ENCODE assay signal across 27 mouse cellular contexts in the genomic region with DNA sequence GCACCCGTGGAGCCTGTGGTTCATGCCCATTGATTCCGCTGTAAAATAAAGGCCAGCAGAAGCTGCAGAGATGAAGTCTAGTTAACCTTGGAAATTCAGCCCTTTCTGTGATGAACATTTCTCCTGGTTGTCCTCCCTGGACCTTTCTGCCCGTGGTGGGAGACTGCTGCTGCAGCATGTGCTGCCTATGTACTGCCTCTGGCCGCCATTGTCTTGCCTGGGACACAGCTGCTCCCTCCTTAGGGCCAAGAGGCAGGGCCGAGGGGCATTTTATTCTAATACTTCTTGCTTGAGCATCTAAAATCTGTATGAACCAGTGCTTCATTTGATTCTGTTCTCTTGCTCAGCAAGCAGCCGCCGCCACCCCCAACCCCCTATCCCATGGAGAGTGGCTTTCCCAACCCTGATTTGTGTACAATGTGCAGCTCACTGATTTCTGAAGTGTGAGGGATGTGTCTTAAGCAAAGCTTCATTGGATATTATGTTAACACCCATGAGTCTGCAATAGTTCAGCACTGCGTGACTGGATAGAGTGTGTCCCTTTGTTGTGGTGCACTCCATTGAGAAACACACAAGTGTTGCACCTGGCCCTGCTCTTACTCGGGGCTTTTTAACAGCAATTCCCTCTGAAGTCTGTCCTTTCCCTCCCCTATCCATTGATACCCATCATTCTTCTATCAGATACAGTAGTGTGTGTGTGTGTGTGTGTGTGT. TPM values are rescaled to one million over a fixed set of nuclear protein-coding genes. Genes with fewer than 3 reads are reported as not detected.
DNase-seq lines count a peak whose midpoint lies in the region; ATAC-seq and TF ChIP-seq lines count a peak whose summit lies in the region.
"Had no signal": no experiment of that assay in that cellular context is flagged by ENCODE, and none has a peak within 500 bp of the region (broad histone marks: within the 10 kb centered on the region; RNA-seq: fewer than 3 reads in every experiment).

No protein-coding gene starts in this region.

- H3K27me3 ChIP-seq in hindbrain, embryonic 11.5 days (ENCODE audit: control insufficient read depth, insufficient read depth, low read length), result no peaks in the 10 kb centered on the region
- no peaks in the 10 kb centered on the region for H3K27me3 ChIP-seq in hindbrain, embryonic 16.5 days (replicated peaks; ENCODE audit: control insufficient read depth, insufficient read depth, low read length)
- no peaks in the 10 kb centered on the region for H3K27me3 ChIP-seq in forebrain, embryonic 15.5 days
- no peaks in the 10 kb centered on the region for H3K27me3 ChIP-seq in midbrain, embryonic 14.5 days (ENCODE audit: control insufficient read depth, insufficient read depth, low read length)
- no peaks in the 10 kb centered on the region for H3K27me3 ChIP-seq in heart, adult 2 months (ENCODE audit: control insufficient read depth, insufficient read depth, low read length)
- H3K27me3 ChIP-seq: heart, embryonic 13.5 days; liver, embryonic 12.5 days; Patski had no signal

- peak overlapping the region; percentile 7; the same call in 1 of the 2 replicates for H3K27ac ChIP-seq in hindbrain, embryonic 11.5 days (ENCODE audit: low read depth, low read length)
- H3K27ac ChIP-seq in hindbrain, embryonic 16.5 days (ENCODE audit: low read depth, low read length), result no peak overlapping the region
- no peak overlapping the region for H3K27ac ChIP-seq in forebrain, embryonic 15.5 days (replicated peaks)
- peak overlapping the region; percentile 45; the same call in 1 of the 2 replicates for H3K27ac ChIP-seq in midbrain, embryonic 14.5 days (replicated peaks; ENCODE audit: low read depth, low read length)
- H3K27ac ChIP-seq in heart, adult 2 months, result no peak overlapping the region
- H3K27ac ChIP-seq: gastrocnemius, adult 2 months; heart, embryonic 13.5 days; left cerebral cortex, adult 2 months; limb, embryonic 10.5 days; liver, embryonic 12.5 days had no signal

- H3K36me3 ChIP-seq in hindbrain, embryonic 11.5 days (ENCODE audit: control insufficient read depth, insufficient read depth, low read length), result no peaks in the 10 kb centered on the region
- no peaks in the 10 kb centered on the region for H3K36me3 ChIP-seq in hindbrain, embryonic 16.5 days (ENCODE audit: control insufficient read depth, insufficient read depth, low read length)
- H3K36me3 ChIP-seq in forebrain, embryonic 15.5 days, result no peaks in the 10 kb centered on the region
- no peaks in the 10 kb centered on the region for H3K36me3 ChIP-seq in midbrain, embryonic 14.5 days (ENCODE audit: control insufficient read depth, insufficient read depth, low read length)
- H3K36me3 ChIP-seq in heart, adult 2 months (ENCODE audit: control insufficient read depth, insufficient read depth, low read length), result no peaks in the 10 kb centered on the region
- H3K36me3 ChIP-seq: heart, embryonic 13.5 days; liver, embryonic 12.5 days had no signal

- TF ChIP-seq EP300 in heart, adult 2 months (IDR thresholded peaks at IDR 0.05; ENCODE audit: insufficient read depth, low read depth, low read length), result no peak

- intact Hi-C loops in heart, adult 2 months (cut with DNase I), result no loop called here

- H3K4me3 ChIP-seq in hindbrain, embryonic 11.5 days (ENCODE audit: low read depth, low read length), result no peak overlapping the region
- H3K4me3 ChIP-seq in hindbrain, embryonic 16.5 days (ENCODE audit: low read length), result no peak overlapping the region
- H3K4me3 ChIP-seq in forebrain, embryonic 15.5 days, result no peak overlapping the region
- H3K4me3 ChIP-seq in midbrain, embryonic 14.5 days (replicated peaks; ENCODE audit: low read depth, low read length), result no peak overlapping the region
- no peak overlapping the region for H3K4me3 ChIP-seq in heart, adult 2 months
- H3K4me3 ChIP-seq: gastrocnemius, adult 2 months; heart, embryonic 13.5 days; left cerebral cortex, adult 2 months; limb, embryonic 10.5 days; liver, embryonic 12.5 days had no signal

- DNase-seq in hindbrain, embryonic 11.5 days (ENCODE audit: low spot score), result peak; percentile 22
- peak; percentile 39 for DNase-seq in brain, embryonic 14.5 days (ENCODE audit: low read depth)
- DNase-seq in midbrain, embryonic 14.5 days, result peak; percentile 27
- DNase-seq in layer of hippocampus, postnatal 14 days (ENCODE audit: low spot score in 2 of 2), result no peak
- DNase-seq in gastrocnemius, postnatal 10 days, result no peak
- no peak for DNase-seq in heart, adult 2 months
- DNase-seq: adrenal gland, postnatal 10 days; cerebellum, adult 11-12 months; cerebellum, postnatal 25 days; gastrocnemius, adult 2 months; heart, adult 11 months; kidney, adult 9 months; kidney, postnatal 25 days; lung, adult 2 months; right cerebral cortex, postnatal 14 days; spleen, adult 18-20 months; thymus, postnatal 4 days had no signal

- no peak overlapping the region for H3K9ac ChIP-seq in hindbrain, embryonic 11.5 days (ENCODE audit: low read depth, low read length)
- no peak overlapping the region for H3K9ac ChIP-seq in hindbrain, embryonic 16.5 days (ENCODE audit: low read depth, low read length)
- no peak overlapping the region for H3K9ac ChIP-seq in forebrain, embryonic 15.5 days (replicated peaks)
- H3K9ac ChIP-seq in midbrain, embryonic 14.5 days (replicated peaks; ENCODE audit: low read length), result 0 out of 2 replicates have a peak overlapping the region, but pooled peaks have one; percentile 9
- H3K9ac ChIP-seq in heart, adult 2 months (ENCODE audit: low read depth, low read length), result no peak overlapping the region
- H3K9ac ChIP-seq: heart, embryonic 13.5 days; liver, embryonic 12.5 days had no signal

- H3K79me2 ChIP-seq in heart, adult 2 months (replicated peaks; ENCODE audit: control insufficient read depth, insufficient read depth, low read length), result no peaks in the 10 kb centered on the region

- TF ChIP-seq CTCF in brain, embryonic 14.5 days (IDR thresholded peaks at IDR 0.05; ENCODE audit: borderline replicate concordance, extremely low read depth, insufficient read depth, insufficient read length), result no peak
- no peak for TF ChIP-seq CTCF in heart, adult 2 months (IDR thresholded peaks at IDR 0.05)

- H3K4me1 ChIP-seq in hindbrain, embryonic 11.5 days (replicated peaks; ENCODE audit: control insufficient read depth, insufficient read depth, low read length), result no peaks in the 10 kb centered on the region
- H3K4me1 ChIP-seq in hindbrain, embryonic 16.5 days (ENCODE audit: control insufficient read depth, insufficient read depth, low read depth, low read length), result no peaks in the 10 kb centered on the region
- H3K4me1 ChIP-seq in forebrain, embryonic 15.5 days, result peaks cover 20% of the 10 kb centered on the region
- 0 out of 2 replicates have a peak, but pooled peaks cover 3% of the 10 kb centered on the region for H3K4me1 ChIP-seq in midbrain, embryonic 14.5 days (ENCODE audit: control insufficient read depth, insufficient read depth, low read length)
- no peaks in the 10 kb centered on the region for H3K4me1 ChIP-seq in heart, adult 2 months (ENCODE audit: control insufficient read depth, insufficient read depth, low read length)
- H3K4me1 ChIP-seq: liver, embryonic 12.5 days had no signal

- H3K9me3 ChIP-seq in hindbrain, embryonic 11.5 days (ENCODE audit: control insufficient read depth, low read length), result no peaks in the 10 kb centered on the region
- no peaks in the 10 kb centered on the region for H3K9me3 ChIP-seq in hindbrain, embryonic 16.5 days (ENCODE audit: control insufficient read depth, low read length)
- no peaks in the 10 kb centered on the region for H3K9me3 ChIP-seq in forebrain, embryonic 15.5 days
- no peaks in the 10 kb centered on the region for H3K9me3 ChIP-seq in midbrain, embryonic 14.5 days (ENCODE audit: control insufficient read depth, low read length)
- H3K9me3 ChIP-seq: heart, embryonic 13.5 days; limb, embryonic 10.5 days; liver, embryonic 12.5 days had no signal

- no peak overlapping the region for H3K4me2 ChIP-seq in hindbrain, embryonic 11.5 days (replicated peaks; ENCODE audit: low read depth, low read length)
- no peak overlapping the region for H3K4me2 ChIP-seq in hindbrain, embryonic 16.5 days (ENCODE audit: low read length)
- H3K4me2 ChIP-seq in forebrain, embryonic 15.5 days (replicated peaks), result no peak overlapping the region
- H3K4me2 ChIP-seq in midbrain, embryonic 14.5 days (ENCODE audit: low read length), result no peak overlapping the region
- H3K4me2 ChIP-seq: heart, embryonic 13.5 days; liver, embryonic 12.5 days had no signal

- peak; percentile 69 for ATAC-seq in hindbrain, embryonic 11.5 days (ENCODE audit: low FRiP score)
- no peak; the same call in 1 of the 2 replicates for ATAC-seq in hindbrain, embryonic 16.5 days
- ATAC-seq in forebrain, embryonic 15.5 days (replicated peaks), result 0 out of 2 replicates have a peak, but pooled peaks have one; percentile 12
- peak; percentile 51; the same call in 1 of the 2 replicates for ATAC-seq in midbrain, embryonic 14.5 days (ENCODE audit: low FRiP score, low TSS enrichment)
- ATAC-seq: CD4-positive, CD25-positive, alpha-beta regulatory T cell, adult 4 months; inflammation-experienced regulatory T-cells, adult 6 months; liver, embryonic 12.5 days; Patski had no signal

- 82% methylated on average over 9 of the region's 9 CpGs for WGBS in hindbrain, embryonic 11.5 days
- 65% methylated on average over 9 of the region's 9 CpGs for WGBS in hindbrain, embryonic 16.5 days
- 68% methylated on average over 9 of the region's 9 CpGs for WGBS in forebrain, embryonic 15.5 days
- WGBS in midbrain, embryonic 14.5 days, result 57% methylated on average over 9 of the region's 9 CpGs
- 89% methylated on average over 9 of the region's 9 CpGs for WGBS in heart, adult 2 months

- no peak for TF ChIP-seq POLR2A in brain, embryonic 14.5 days (IDR thresholded peaks at IDR 0.05; ENCODE audit: borderline replicate concordance, extremely low read depth, insufficient read depth, insufficient read length, poor library complexity, severe bottlenecking)
- TF ChIP-seq POLR2A in heart, adult 2 months (IDR thresholded peaks at IDR 0.05; ENCODE audit: insufficient read depth, low read depth, low read length), result no peak

RNA-seq across cellular contexts. Expression of gene Gli3, which starts 54.2 kb away (rescaled TPM):
- polyA plus RNA-seq in hindbrain, embryonic 11.5 days (2014; fragmentation: Nextera tagmentation; extraction: Ambion mirVana), result 31.0 and 34.5 TPM in 2 replicates
- polyA plus RNA-seq in hindbrain, embryonic 16.5 days (2015; fragmentation: Nextera tagmentation; extraction: Ambion mirVana), result 2.9 and 4.4 TPM in 2 replicates
- 10.3 and 12.5 TPM in 2 replicates for polyA plus RNA-seq in brain, embryonic 14.5 days (2012; rRNA removed)
- 13.5 and 15.9 TPM in 2 replicates for polyA plus RNA-seq in forebrain, embryonic 15.5 days (2015; fragmentation: Nextera tagmentation; extraction: Ambion mirVana)
- 8.5 and 14.1 TPM in 2 replicates for polyA plus RNA-seq in midbrain, embryonic 14.5 days (2014; fragmentation: Nextera tagmentation; extraction: Ambion mirVana)
- 10 to 100 TPM; 12.2 to 12.4 TPM for total RNA-seq in layer of hippocampus, postnatal 14 days (2021)
- total RNA-seq in gastrocnemius, postnatal 10 days (2021), result 1 to 10 TPM; 7.7 to 9.6 TPM
- total RNA-seq in heart, adult 2 months (2021), result 1 to 10 TPM; 1.8 to 1.9 TPM
- 1.3 and 2.5 TPM in 2 replicates for polyA plus RNA-seq in heart, adult 2 months (2012; rRNA removed)
- total RNA-seq: megakaryocyte-erythroid progenitor cell, adult 5-6 weeks had no signal
- polyA plus RNA-seq: CD4-positive, CD25-positive, alpha-beta regulatory T cell, adult 4 months had no signal

Comparison
In these comparisons a context has a peak if more than half of its experiments do, and no peak if none do; other contexts are left out.
1. H3K27ac ChIP-seq: peak in hindbrain, embryonic 11.5 days (single experiment) and midbrain, embryonic 14.5 days (single experiment); none in hindbrain, embryonic 16.5 days (single experiment), forebrain, embryonic 15.5 days (single experiment) and heart, adult 2 months (single experiment).
2. DNase-seq: peak in hindbrain, embryonic 11.5 days (single experiment), brain, embryonic 14.5 days (single experiment) and midbrain, embryonic 14.5 days (single experiment); none in layer of hippocampus, postnatal 14 days (0 of 2), gastrocnemius, postnatal 10 days (single experiment) and heart, adult 2 months (0 of 2).